Mouse (Mus musculus) stomach, embryonic 16.5 days (tissue): ENCODE measurements around the gene Npas1. TPM values are rescaled to one million over a fixed set of nuclear protein-coding genes. Genes with fewer than 3 reads are reported as not detected.
A peak's percentile ranks its signal among the peaks of the same experiment; 100 is the strongest.

ENCODE experiments used
- ATAC-seq: fragments of 200-750 bp; cut with Nextera tagmentation; 2 replicates; pipeline ENCODE4 v1.8.0; 2017; ENCODE audit warnings: moderate number of reproducible peaks, moderate TSS enrichment; ENCODE audit not compliant: insufficient read depth, low FRiP score
- H3K27ac ChIP-seq: fragments of 300-500 bp; sonication (generic); 2 replicates; pipeline ENCODE4 v1.5.1; 2014; ENCODE audit warnings: low read length
- H3K27me3 ChIP-seq: fragments of 300-500 bp; sonication (generic); 2 replicates; pipeline ENCODE4 v1.6.1; 2014; ENCODE audit warnings: low read length, control low read depth, mixed read lengths; ENCODE audit not compliant: control insufficient read depth, insufficient read depth
- H3K36me3 ChIP-seq: fragments of 300-500 bp; sonication (generic); 2 replicates; pipeline ENCODE4 v1.6.1; 2014; ENCODE audit warnings: low read length; ENCODE audit not compliant: control insufficient read depth, insufficient read depth
- H3K4me1 ChIP-seq: fragments of 300-500 bp; sonication (generic); 2 replicates; pipeline ENCODE4 v1.6.1; 2014; ENCODE audit warnings: low read length, control low read depth, mixed read lengths; ENCODE audit not compliant: control insufficient read depth, insufficient read depth
- H3K4me2 ChIP-seq: fragments of 300-500 bp; sonication (generic); 2 replicates; pipeline ENCODE4 v1.6.1; 2014; ENCODE audit warnings: low read depth, low read length, mixed read lengths
- H3K4me3 ChIP-seq: fragments of 300-500 bp; sonication (generic); replicated peaks from 2 replicates; pipeline ENCODE4 v1.5.1; 2014; ENCODE audit warnings: mild to moderate bottlenecking, low read length
- H3K9ac ChIP-seq: fragments of 300-500 bp; sonication (generic); 2 replicates; pipeline ENCODE4 v1.6.1; 2014; ENCODE audit warnings: low read length
- H3K9me3 ChIP-seq: fragments of 300-500 bp; sonication (generic); replicated peaks from 2 replicates; pipeline ENCODE4 v1.6.1; 2016; ENCODE audit warnings: low read length, control low read depth; ENCODE audit not compliant: control insufficient read depth
- WGBS: fragments of 180-500 bp; shearing (Covaris S2); extraction: QIAGEN DNeasy Blood & Tissue Kit; methylation state at CpG from one replicate; pipeline ENCODE4 v1.1.7; 2014; 5-methylcytosine and 5-hydroxymethylcytosine counted together
- polyA plus RNA-seq: library from polyadenylated mRNA; unstranded; fragments of >200 nt; fragmentation: Nextera tagmentation; extraction: Ambion mirVana; gene quantifications from 2 replicates; pipeline ENCODE4 v1.2.1, GENCODE M21; 2015

The Npas1 gene
- polyA plus RNA-seq, 1 experiment from 2014 or later: 0.26 TPM

DNA sequence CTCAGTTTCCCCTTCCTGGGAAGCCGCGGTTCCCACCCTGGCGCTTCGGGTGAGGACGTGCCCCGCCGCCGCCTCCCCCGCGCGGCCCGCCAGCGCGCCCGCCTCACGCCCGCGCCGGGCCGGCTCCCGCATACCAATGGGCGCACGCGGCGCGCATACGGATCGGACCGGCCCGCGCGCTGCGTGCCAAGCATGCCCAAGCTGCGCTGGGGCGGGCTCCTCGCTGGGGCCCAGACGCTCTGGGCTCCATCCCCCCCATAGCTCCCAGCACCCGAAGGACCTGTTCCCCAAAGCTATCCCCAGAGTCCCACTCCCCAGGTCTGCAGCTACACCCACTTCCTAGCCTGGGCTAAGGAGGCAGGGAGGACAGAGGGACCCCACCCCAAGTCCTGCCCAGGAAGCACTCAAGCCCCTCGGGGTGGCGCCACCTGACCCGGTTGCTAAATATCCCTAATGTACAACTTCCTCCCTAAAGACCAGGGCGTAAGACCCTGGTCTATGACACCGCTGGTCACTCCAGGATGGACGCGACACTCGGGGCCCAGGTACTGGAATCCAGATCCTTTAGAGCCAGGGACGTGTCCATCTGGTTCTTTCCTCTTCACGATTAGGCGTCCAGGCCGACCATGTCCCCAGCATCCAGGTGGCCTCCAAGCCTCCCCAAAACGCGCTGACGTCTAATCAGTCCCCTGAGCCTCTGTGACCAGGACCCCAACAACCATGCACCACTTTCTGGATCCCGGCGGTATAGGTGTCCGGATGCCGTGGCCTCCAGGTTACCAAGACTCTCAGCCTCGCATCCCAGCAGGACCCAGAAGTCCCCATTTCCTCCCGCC, 1.5 kb downstream of the Npas1 start:
- Histone ChIP-seq H3K4me3 (peak overlapping the region; percentile 39), H3K27me3 (peaks cover 63% of the 10 kb centered on the region), H3K9ac (no peak overlapping the region; the same call in 1 of the 2 replicates), H3K36me3 (no peaks in the 10 kb centered on the region), H3K9me3 (no peaks in the 10 kb centered on the region), H3K4me1 (peaks cover 18% of the 10 kb centered on the region; the same call in 1 of the 2 replicates), H3K27ac (no peak overlapping the region), H3K4me2 (peak overlapping the region; percentile 53)
- ATAC-seq: 0 out of 2 replicates have a peak, but pooled peaks have one; percentile 12
- 1% methylated on average over 59 of the region's 59 CpGs for WGBS

DNA sequence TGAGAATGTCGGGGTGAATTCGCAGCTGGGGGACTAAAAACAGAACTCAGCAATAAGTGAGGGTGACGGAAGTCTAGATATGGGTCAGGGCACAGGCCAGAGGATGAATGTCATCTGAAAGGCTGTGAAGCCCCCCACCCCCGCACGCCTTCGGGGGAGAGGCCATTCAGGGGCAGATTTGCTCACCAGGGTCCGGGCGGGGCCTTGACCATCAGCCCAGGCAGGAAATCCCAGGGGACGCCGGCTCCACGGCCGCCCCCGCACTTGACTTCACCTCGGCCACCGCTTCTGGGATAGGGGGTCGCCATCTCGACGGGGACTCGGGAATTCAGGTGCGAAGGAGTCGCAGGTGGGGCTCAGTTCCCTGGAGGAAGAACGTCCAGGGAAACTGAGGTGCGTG, 2.2 kb downstream of the Npas1 start:
- H3K4me3 ChIP-seq: peak overlapping the region; percentile 39; the same call in 1 of the 2 replicates
- H3K9ac ChIP-seq: no peak overlapping the region; the same call in 1 of the 2 replicates
- peaks cover 64% of the 10 kb centered on the region for H3K27me3 ChIP-seq
- H3K27ac ChIP-seq: no peak overlapping the region
- peaks cover 18% of the 10 kb centered on the region; the same call in 1 of the 2 replicates for H3K4me1 ChIP-seq
- ATAC-seq: no peak
- no peaks in the 10 kb centered on the region for H3K36me3 ChIP-seq
- H3K9me3 ChIP-seq: no peaks in the 10 kb centered on the region
- WGBS: 5% methylated on average over 23 of the region's 23 CpGs
- H3K4me2 ChIP-seq: peak overlapping the region; percentile 24; the same call in 1 of the 2 replicates

DNA sequence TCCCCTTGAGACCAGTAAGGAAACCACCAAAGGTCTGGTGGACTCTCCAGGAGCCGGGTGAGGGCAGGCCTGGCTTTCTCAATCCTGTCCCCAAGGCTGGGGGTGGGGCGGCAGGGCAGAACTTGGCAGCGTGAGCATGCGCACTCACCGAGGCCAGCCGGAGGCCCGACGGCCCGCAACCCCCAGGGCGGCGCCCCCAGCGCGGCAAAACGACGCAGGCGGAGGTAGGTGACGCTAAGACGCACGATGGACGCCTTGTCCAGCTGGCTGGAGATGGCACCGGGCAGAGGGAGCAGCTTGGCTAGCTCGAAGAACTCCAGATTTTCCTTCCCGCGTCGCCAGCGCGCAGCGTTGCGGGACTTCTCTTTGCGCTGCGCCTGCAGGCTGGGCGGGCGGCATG, 3.1 kb downstream of the Npas1 start:
- no peaks in the 10 kb centered on the region for H3K9me3 ChIP-seq
- peak overlapping the region; percentile 29; the same call in 1 of the 2 replicates for H3K4me2 ChIP-seq
- peak overlapping the region; percentile 21; the same call in 1 of the 2 replicates for H3K4me3 ChIP-seq
- H3K36me3 ChIP-seq: no peaks in the 10 kb centered on the region
- peaks cover 64% of the 10 kb centered on the region for H3K27me3 ChIP-seq
- peaks cover 18% of the 10 kb centered on the region; the same call in 1 of the 2 replicates for H3K4me1 ChIP-seq
- no peak for ATAC-seq
- 3% methylated on average over 33 of the region's 33 CpGs for WGBS
- H3K9ac ChIP-seq: no peak overlapping the region
- H3K27ac ChIP-seq: no peak overlapping the region

DNA sequence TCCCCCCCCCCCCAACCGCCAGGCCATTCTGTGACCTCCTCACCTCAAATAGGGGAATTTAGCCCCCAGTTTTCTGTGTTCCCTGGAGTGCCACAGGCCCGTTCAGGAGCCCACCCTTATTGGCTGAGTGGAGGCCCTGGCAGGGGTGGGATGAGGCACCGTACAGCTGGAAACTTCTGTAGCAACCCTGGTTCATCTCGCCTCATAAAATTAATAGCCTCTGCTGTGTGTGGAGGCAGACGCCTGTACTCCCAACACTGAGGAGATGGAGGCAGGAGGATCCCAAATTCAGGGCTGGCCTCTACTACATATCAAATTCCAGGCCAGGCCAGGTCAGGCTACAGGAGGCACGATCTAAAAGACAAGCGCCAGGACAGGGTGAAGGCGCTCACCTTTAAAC, 3.7 kb downstream of the Npas1 start:
- Histone ChIP-seq H3K4me1 (peaks cover 18% of the 10 kb centered on the region; the same call in 1 of the 2 replicates), H3K9ac (no peak overlapping the region), H3K4me2 (no peak overlapping the region), H3K36me3 (no peaks in the 10 kb centered on the region), H3K27me3 (peaks cover 64% of the 10 kb centered on the region), H3K27ac (no peak overlapping the region), H3K9me3 (no peaks in the 10 kb centered on the region), H3K4me3 (no peak overlapping the region)
- no peak for ATAC-seq
- WGBS: 51% methylated on average over 8 of the region's 8 CpGs

DNA sequence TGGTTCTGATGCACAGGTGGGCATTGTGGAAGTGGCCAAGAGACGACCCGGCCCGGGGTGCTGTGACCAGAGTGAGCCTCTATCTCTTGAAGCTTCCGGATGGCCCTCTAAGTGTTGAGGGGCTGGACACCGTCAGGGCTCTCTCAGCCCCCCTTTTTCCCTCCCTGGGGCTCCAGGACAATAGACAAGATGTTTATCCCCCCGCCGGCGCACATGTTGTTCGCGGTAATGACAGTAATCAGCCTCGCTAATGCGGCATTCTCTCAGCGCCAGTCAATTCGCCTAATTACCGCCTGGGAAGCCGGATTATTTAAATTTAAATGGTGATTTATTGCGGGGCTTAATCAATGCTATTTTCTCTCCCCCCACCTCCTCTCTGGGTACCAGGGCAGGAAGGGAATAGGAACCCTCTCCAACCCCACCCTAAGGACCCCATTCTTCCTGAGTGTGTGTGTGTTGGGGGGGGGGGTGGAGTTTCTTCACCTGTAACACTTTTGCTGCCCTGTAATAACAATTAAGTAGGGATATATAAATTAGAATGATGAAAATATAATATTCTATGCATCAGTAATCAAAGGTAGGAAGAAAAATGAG, 5.3 kb downstream of the Npas1 start:
- no peaks in the 10 kb centered on the region for H3K36me3 ChIP-seq
- H3K9me3 ChIP-seq: no peaks in the 10 kb centered on the region
- H3K4me3 ChIP-seq: no peak overlapping the region
- H3K9ac ChIP-seq: no peak overlapping the region
- 16% methylated on average over 17 of the region's 17 CpGs for WGBS
- no peak overlapping the region for H3K4me2 ChIP-seq
- H3K27ac ChIP-seq: no peak overlapping the region
- ATAC-seq: no peak
- H3K27me3 ChIP-seq: peaks cover 69% of the 10 kb centered on the region
- peaks cover 18% of the 10 kb centered on the region; the same call in 1 of the 2 replicates for H3K4me1 ChIP-seq

DNA sequence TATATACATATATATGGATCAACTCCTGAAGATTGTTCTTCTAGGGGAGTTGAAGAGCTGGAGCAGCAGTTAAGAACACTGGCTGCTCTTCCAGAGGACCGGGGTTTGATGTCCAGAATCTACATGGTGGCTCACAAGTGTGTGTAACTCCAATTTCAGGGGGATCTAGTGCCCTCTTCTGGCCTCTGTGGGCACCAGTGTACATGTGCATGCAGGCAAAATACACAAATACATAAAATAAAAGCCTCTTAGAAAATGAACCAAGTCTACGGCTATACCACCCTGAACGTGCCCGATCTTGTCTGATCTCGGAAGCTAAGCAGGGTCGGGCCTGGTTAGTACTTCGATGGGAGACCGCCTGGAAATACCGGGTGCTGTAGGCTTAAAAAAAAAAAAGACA, 6.0 kb downstream of the Npas1 start:
- no peak for ATAC-seq
- 37% methylated on average over 9 of the region's 9 CpGs for WGBS
- Histone ChIP-seq H3K9ac (no peak overlapping the region), H3K9me3 (no peaks in the 10 kb centered on the region), H3K36me3 (no peaks in the 10 kb centered on the region), H3K27ac (no peak overlapping the region), H3K4me3 (no peak overlapping the region), H3K27me3 (peaks cover 62% of the 10 kb centered on the region), H3K4me2 (no peak overlapping the region), H3K4me1 (peaks cover 17% of the 10 kb centered on the region; the same call in 1 of the 2 replicates)

DNA sequence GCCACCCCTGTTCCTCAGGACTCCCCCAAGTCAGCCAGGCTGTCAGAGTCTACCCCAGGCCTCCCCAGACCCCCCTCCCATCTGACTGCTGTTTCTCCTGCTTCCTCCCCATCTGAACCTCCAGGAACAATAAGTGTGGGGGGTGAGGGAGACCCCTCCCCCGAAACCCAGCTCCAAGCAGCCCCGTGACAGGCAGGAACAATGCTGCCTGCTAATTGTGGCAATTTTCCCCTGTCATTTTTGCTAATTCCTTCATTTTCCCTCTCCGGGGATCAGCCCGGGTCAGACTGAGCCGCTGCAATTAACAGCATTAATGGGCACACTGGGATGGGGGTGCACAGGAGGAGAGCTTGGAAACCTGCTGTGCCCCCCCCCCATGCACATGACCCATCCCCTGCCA, 9.4 kb downstream of the Npas1 start:
- Histone ChIP-seq H3K27ac (no peak overlapping the region), H3K27me3 (peaks cover 28% of the 10 kb centered on the region), H3K36me3 (no peaks in the 10 kb centered on the region), H3K4me2 (no peak overlapping the region), H3K4me3 (no peak overlapping the region), H3K9me3 (no peaks in the 10 kb centered on the region), H3K9ac (no peak overlapping the region), H3K4me1 (no peaks in the 10 kb centered on the region)
- ATAC-seq: no peak
- 36% methylated on average over 5 of the region's 5 CpGs for WGBS

DNA sequence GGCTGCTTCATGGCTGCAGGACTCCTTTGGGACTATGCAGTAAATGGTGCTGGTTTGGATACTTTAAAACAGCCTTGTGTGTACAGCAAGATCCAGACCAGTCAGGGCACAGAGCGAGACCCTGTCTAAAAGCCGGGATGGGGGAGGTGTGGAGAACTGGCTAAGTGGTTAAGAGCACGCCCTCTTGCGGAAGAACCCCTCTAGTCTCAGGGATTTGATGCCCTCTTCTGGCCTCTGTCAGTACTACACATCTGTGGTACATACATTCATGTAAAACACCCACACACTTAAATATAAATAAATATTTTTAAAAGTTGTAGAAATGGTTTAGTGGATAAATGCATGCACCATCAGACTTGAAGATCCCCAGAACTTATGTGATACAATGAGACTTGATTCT, 11.0 kb downstream of the Npas1 start:
- Histone ChIP-seq H3K36me3 (no peaks in the 10 kb centered on the region), H3K9me3 (no peaks in the 10 kb centered on the region), H3K27ac (no peak overlapping the region), H3K4me1 (no peaks in the 10 kb centered on the region), H3K4me2 (no peak overlapping the region), H3K4me3 (no peak overlapping the region), H3K9ac (no peak overlapping the region), H3K27me3 (peaks cover 15% of the 10 kb centered on the region)
- 72% methylated on average over 4 of the region's 4 CpGs for WGBS
- no peak for ATAC-seq

DNA sequence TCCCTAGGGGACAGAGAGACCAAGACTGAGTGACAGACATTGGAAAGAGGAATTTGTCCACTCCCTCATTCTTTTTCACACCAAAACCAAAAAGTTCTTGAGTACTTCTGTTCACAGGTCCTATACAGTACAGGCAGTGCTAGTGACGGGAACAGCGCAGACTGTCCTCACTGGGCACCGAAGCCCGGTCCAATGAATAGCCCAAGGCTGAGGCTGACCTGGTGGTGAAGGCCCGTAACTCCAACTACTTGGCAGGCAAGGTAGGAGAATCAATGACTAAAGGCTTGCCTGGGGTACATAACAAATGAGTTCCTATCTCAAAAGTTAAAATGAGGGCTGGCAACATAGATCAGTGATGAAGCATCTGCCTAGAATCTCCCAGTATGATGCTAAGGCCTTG, 12.0 kb downstream of the Npas1 start:
- H3K4me3 ChIP-seq: no peak overlapping the region
- no peak overlapping the region for H3K9ac ChIP-seq
- no peak for ATAC-seq
- H3K4me2 ChIP-seq: no peak overlapping the region
- H3K36me3 ChIP-seq: no peaks in the 10 kb centered on the region
- WGBS: 90% methylated on average over 5 of the region's 5 CpGs
- H3K9me3 ChIP-seq: no peaks in the 10 kb centered on the region
- H3K4me1 ChIP-seq: no peaks in the 10 kb centered on the region
- H3K27me3 ChIP-seq: peaks cover 8% of the 10 kb centered on the region; the same call in 1 of the 2 replicates
- no peak overlapping the region for H3K27ac ChIP-seq
